Mouse (Mus musculus): ENCODE measurements around the gene Ccnd2. TPM values are rescaled to one million over a fixed set of nuclear protein-coding genes. Genes with fewer than 3 reads are reported as not detected.

Gene Ccnd2
- polyA plus RNA-seq, 1 experiment: 143 TPM

DNA sequence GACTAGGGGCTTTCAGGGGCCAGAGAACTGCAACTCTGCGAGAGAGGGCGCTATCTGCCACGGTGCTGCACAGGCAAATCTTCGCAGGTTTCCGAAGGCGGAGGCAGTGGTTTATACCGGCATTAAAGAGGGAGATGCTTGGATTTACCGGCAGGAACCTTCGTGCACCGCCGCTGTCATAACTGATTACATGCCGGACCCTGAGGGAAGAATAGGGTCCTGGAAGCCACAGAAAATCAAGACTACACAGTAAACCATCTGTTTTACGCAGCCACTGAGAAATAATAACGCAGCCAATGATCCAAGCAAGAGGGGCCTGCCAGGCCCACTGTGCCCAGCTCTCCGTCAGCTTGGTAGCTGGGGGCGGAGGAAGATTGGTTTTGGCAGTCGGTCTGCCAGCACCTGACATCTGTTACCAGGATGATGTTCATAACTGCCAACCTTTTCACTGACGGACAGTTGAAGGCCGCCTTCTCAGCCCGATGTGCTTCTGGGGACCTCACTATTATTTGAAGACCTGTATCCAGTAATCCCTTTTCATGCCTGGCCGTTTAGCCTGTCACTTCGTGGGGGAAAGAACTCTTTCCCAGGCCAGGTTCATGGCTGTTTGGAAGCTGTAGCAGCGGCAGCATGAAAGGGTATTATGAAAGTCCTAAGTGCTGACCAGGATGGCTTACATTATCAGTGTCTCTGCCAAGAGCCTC lies 37.1 kb downstream of the Ccnd2 start:
- peaks cover 67% of the 10 kb centered on the region for H3K27me3 ChIP-seq (replicated peaks)
- H3K36me3 ChIP-seq (replicated peaks; ENCODE audit: low read length): no peaks in the 10 kb centered on the region
- no peak overlapping the region for H3K4me3 ChIP-seq (replicated peaks)
- H3K4me1 ChIP-seq: peaks cover under 1% of the 10 kb centered on the region
- peaks cover 4% of the 10 kb centered on the region; the same call in 1 of the 2 replicates for H3K9me3 ChIP-seq
- no peak for TF ChIP-seq GATA1 (IDR thresholded peaks at IDR 0.05; ENCODE audit: borderline replicate concordance, low read length)
- TF ChIP-seq FLI1 (IDR thresholded peaks at IDR 0.05; ENCODE audit: low read length): no peak

- peaks cover 36% of the 10 kb centered on the region for H3K27me3 ChIP-seq (replicated peaks)
- TF ChIP-seq FLI1 (IDR thresholded peaks at IDR 0.05; ENCODE audit: low read length) (no peak), GATA1 (IDR thresholded peaks at IDR 0.05; ENCODE audit: borderline replicate concordance, low read length) (no peak)
- H3K9me3 ChIP-seq: peaks cover 4% of the 10 kb centered on the region; the same call in 1 of the 2 replicates
Observed at GRCm38 (mm10) chr6:127109402-127109930, 42.5 kb downstream of the Ccnd2 start, which contains the start of gene Tigar. Gene Tigar (minus strand): TSS chr6:127109557.

GRCm38 (mm10) chr6:127108368-127109060 lies 43.5 kb downstream of the Ccnd2 start:
- TF ChIP-seq GATA1 (IDR thresholded peaks at IDR 0.05; ENCODE audit: borderline replicate concordance, low read length) (no peak), FLI1 (IDR thresholded peaks at IDR 0.05; ENCODE audit: low read length) (no peak)
- Histone ChIP-seq H3K9me3 (peaks cover 4% of the 10 kb centered on the region; the same call in 1 of the 2 replicates), H3K4me3 (replicated peaks) (peak overlapping the region; percentile 97), H3K36me3 (replicated peaks; ENCODE audit: low read length) (peaks cover under 1% of the 10 kb centered on the region), H3K4me1 (peaks cover 27% of the 10 kb centered on the region), H3K27me3 (replicated peaks) (peaks cover 32% of the 10 kb centered on the region)

More at GRCm38 (mm10) chr6:127109402-127109930, 42.5 kb downstream of the Ccnd2 start, which contains the start of gene Tigar:
- H3K4me3 ChIP-seq (replicated peaks): peak within 1 kb of the TSS; percentile 97
- no peaks in the 10 kb centered on the region for H3K36me3 ChIP-seq (replicated peaks; ENCODE audit: low read length)
- peaks cover 27% of the 10 kb centered on the region for H3K4me1 ChIP-seq

- no peak for TF ChIP-seq GATA1 (IDR thresholded peaks at IDR 0.05; ENCODE audit: borderline replicate concordance, low read length)
- no peak for TF ChIP-seq FLI1 (IDR thresholded peaks at IDR 0.05; ENCODE audit: low read length)
- Histone ChIP-seq H3K4me1 (peaks cover 27% of the 10 kb centered on the region), H3K27me3 (replicated peaks) (peaks cover 29% of the 10 kb centered on the region), H3K36me3 (replicated peaks; ENCODE audit: low read length) (peaks cover 9% of the 10 kb centered on the region), H3K4me3 (replicated peaks) (no peak overlapping the region), H3K9me3 (peaks cover 3% of the 10 kb centered on the region; the same call in 1 of the 2 replicates)
Observed at GRCm38 (mm10) chr6:127107413-127107812, 44.6 kb downstream of the Ccnd2 start.

GRCm38 (mm10) chr6:127106726-127107125 lies 45.3 kb downstream of the Ccnd2 start:
- no peak for TF ChIP-seq FLI1 (IDR thresholded peaks at IDR 0.05; ENCODE audit: low read length)
- no peak for TF ChIP-seq GATA1 (IDR thresholded peaks at IDR 0.05; ENCODE audit: borderline replicate concordance, low read length)
- Histone ChIP-seq H3K4me1 (peaks cover 27% of the 10 kb centered on the region), H3K36me3 (replicated peaks; ENCODE audit: low read length) (peaks cover 14% of the 10 kb centered on the region), H3K27me3 (replicated peaks) (peaks cover 22% of the 10 kb centered on the region), H3K4me3 (replicated peaks) (no peak overlapping the region), H3K9me3 (no peaks in the 10 kb centered on the region)

DNA sequence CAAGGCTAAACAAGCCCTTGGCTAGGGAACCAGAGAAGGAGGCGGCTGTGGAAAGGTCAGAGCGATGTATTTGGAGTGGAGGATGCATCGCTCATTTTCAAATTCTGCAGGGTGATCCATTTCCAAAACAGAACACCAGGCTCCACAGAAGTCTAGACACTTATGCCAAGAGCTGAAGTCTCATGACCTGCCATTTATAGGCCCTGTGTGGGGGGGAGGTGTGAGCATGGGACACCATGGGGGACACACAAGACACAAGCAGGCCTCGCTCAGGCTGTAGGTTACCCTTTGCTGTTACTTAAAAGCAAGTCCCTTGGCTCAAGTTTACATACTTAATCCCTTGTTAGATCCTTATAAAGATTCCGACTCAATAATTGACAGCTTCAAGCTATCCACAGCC lies 45.8 kb downstream of the Ccnd2 start:
- H3K27me3 ChIP-seq (replicated peaks): peaks cover 17% of the 10 kb centered on the region
- H3K4me3 ChIP-seq (replicated peaks): no peak overlapping the region
- H3K9me3 ChIP-seq: no peaks in the 10 kb centered on the region
- peaks cover 27% of the 10 kb centered on the region for H3K4me1 ChIP-seq
- TF ChIP-seq GATA1 (IDR thresholded peaks at IDR 0.05; ENCODE audit: borderline replicate concordance, low read length) (no peak), FLI1 (IDR thresholded peaks at IDR 0.05; ENCODE audit: low read length) (no peak)
- H3K36me3 ChIP-seq (replicated peaks; ENCODE audit: low read length): peaks cover 19% of the 10 kb centered on the region

DNA sequence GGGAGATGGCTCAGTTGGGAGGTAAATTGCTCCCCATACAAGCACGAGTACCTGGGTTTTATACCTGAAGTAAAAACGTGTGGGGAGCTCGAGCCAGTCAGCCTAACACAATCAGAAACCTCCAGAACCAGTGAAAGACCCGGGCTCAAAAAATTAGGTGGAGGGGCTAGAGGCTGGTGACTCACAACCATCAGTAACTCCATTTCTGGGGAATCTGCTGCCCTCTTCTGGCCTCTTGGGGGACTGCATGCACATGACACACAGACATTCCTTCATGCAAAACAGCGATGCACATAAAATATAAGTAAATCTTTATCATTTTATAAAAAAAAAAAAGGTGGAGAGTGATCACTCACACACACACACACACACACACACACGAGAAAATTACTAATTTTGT lies 46.9 kb downstream of the Ccnd2 start:
- peaks cover 6% of the 10 kb centered on the region for H3K27me3 ChIP-seq (replicated peaks)

GRCm38 (mm10) chr6:127104396-127105029 lies 47.5 kb downstream of the Ccnd2 start:
- H3K4me1 ChIP-seq: peaks cover 23% of the 10 kb centered on the region
- H3K9me3 ChIP-seq: no peaks in the 10 kb centered on the region
- peaks cover 3% of the 10 kb centered on the region for H3K27me3 ChIP-seq (replicated peaks)
- H3K36me3 ChIP-seq (replicated peaks; ENCODE audit: low read length): peaks cover 27% of the 10 kb centered on the region
- TF ChIP-seq GATA1 (IDR thresholded peaks at IDR 0.05; ENCODE audit: borderline replicate concordance, low read length) (no peak), FLI1 (IDR thresholded peaks at IDR 0.05; ENCODE audit: low read length) (no peak)
- no peak overlapping the region for H3K4me3 ChIP-seq (replicated peaks)

More for the DNA sequence above, 46.9 kb downstream of the Ccnd2 start:
- H3K4me1 ChIP-seq: peaks cover 27% of the 10 kb centered on the region
- no peak overlapping the region for H3K4me3 ChIP-seq (replicated peaks)
- TF ChIP-seq FLI1 (IDR thresholded peaks at IDR 0.05; ENCODE audit: low read length) (no peak), GATA1 (IDR thresholded peaks at IDR 0.05; ENCODE audit: borderline replicate concordance, low read length) (no peak)
- H3K9me3 ChIP-seq: no peaks in the 10 kb centered on the region
- H3K36me3 ChIP-seq (replicated peaks; ENCODE audit: low read length): peaks cover 27% of the 10 kb centered on the region

GRCm38 (mm10) chr6:127103506-127104275 lies 48.3 kb downstream of the Ccnd2 start:
- H3K36me3 ChIP-seq (replicated peaks; ENCODE audit: low read length): peaks cover 27% of the 10 kb centered on the region
- peaks cover 15% of the 10 kb centered on the region for H3K4me1 ChIP-seq
- H3K4me3 ChIP-seq (replicated peaks): no peak overlapping the region
- no peaks in the 10 kb centered on the region for H3K9me3 ChIP-seq
- TF ChIP-seq FLI1 (IDR thresholded peaks at IDR 0.05; ENCODE audit: low read length) (no peak), GATA1 (IDR thresholded peaks at IDR 0.05; ENCODE audit: borderline replicate concordance, low read length) (no peak)
- H3K27me3 ChIP-seq (replicated peaks): no peaks in the 10 kb centered on the region
